Mouse (Mus musculus) T-helper 2 cell (primary cell): ENCODE measurements around the gene Khdc3.
"Not testable (repeated sequence)": the region's sequence is repeated elsewhere in the genome, so short reads cannot be mapped to it uniquely, and the experiment has no call there.

Experiments
- in situ Hi-C: fragments of 300-600 bp; cut with MboI, MseI; formaldehyde crosslinking; loops from one replicate; pipeline ENCODE4 v1.15.1; 2025; ENCODE audit warnings: high pct_unique_total_duplicates

The Khdc3 gene

DNA sequence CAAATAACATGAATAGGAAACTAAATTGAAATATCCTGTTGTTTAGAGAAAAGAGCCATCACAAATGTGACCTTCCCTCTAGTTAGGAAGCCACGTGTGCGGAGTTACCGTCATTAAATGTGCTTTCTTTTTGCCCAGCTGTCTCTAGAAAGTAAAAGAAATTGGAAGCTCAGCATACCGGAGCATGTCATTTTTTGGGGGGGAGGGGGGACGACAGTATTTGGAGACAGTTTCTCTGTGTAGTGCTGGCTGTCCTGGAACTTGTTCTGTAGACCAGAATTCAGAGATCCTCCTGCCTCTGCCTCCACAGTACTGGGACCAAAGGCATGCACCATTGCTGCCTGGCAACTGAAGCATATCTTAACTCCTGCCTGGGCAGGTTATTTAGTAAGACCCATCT lies at the start of gene Khdc3:
Gene Khdc3, plus strand, starts transcription at position 301 of the 400 bp plus-strand sequence.
- in situ Hi-C loops, result loop anchor here (25.0 kb wide), 1 partner anchor 1189 kb away; no protein-coding TSS in a partner anchor

GRCm38 (mm10) chr9:73055441-73055911 lies 46.2 kb upstream of the Khdc3 start:
- in situ Hi-C loops, result no loop called here

GRCm38 (mm10) chr9:73059224-73059623 lies 42.4 kb upstream of the Khdc3 start:
- in situ Hi-C loops, result no loop called here

DNA sequence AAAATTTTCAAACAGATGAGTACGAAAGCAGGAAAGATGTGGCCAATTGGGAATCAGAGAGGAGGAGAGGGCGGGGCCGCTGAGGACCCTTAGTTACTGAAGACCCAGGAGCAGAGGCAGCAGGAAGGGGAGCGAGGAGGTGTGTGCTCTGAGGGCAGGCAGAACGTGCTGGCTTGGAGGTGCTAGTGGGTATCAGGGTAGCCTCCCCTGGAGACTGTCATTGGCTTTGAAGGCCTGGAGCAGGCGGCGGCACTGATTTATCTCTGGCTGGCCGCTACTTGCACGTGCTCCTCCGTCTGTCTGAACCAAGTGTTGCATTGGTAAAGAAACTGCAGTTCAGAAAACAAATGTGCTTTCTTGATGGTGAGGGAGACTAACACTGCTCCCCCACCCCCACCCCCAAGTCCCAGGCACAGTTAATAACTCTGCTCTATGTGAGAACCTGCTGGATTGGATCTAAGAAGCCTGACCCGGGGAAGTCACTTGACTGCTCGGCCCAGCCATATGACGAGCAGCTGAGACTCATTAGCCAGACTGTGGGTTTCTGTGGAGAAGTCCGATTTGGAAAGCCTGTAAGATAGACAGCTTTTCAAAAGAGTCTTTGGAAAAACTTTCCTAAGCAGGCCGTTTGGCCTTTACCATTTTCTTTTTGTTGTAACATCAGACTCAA lies 37.9 kb upstream of the Khdc3 start:
- in situ Hi-C loops, result no loop called here

GRCm38 (mm10) chr9:73067086-73067485 lies 34.5 kb upstream of the Khdc3 start:
- in situ Hi-C loops, result no loop called here

DNA sequence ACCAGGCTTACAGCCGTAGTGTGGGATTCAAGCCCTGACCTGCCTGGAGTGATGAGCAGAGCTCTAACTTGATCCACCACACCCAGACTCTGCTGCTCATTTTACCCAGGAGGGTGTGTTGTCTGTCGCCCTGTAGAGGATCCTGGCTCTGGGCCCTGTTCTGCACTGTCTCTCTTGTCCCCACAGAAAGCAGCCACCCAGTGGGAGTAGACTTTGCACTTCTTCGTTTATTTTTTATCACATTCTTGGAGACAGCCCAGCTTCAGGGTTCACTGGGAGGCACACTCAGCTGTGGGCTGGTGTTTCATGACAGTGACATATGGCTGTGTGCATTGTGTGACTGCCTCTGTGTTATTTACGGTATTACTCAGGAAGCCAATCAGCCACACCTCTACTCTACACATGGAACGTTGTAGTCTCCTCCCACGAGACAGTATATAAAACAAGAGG lies 33.4 kb upstream of the Khdc3 start:
- in situ Hi-C loops, result no loop called here

DNA sequence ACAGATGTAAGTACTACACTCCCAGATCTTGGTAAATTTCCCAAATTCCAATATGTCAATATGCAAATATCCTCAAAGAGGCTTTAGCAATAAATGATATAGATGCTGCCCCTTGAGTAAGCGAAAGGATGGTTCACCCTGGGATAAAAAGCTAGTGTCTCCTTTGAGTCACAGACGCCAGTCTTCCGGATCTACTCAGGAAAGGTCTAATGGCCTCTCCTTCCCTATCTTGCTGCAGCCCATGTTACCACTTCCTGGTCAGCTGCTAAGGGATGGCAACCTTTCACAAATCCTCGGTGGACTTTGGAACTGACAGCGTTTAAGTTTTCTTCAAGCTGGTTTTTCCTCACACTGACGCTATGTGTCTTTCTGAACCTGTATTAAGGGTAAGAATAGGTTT lies 32.9 kb upstream of the Khdc3 start:
- in situ Hi-C loops, result no loop called here

GRCm38 (mm10) chr9:73070971-73071659 lies 30.5 kb upstream of the Khdc3 start:
- in situ Hi-C loops, result no loop called here

- in situ Hi-C loops, result no loop called here
These were observed 29.2 kb upstream of the Khdc3 start for GRCm38 (mm10) chr9:73072426-73072825.

- in situ Hi-C loops, result no loop called here
These were observed 28.5 kb upstream of the Khdc3 start for GRCm38 (mm10) chr9:73073169-73073568.

- in situ Hi-C loops, result not testable (repeated sequence)
These were observed 22.3 kb upstream of the Khdc3 start for GRCm38 (mm10) chr9:73079349-73079748.

GRCm38 (mm10) chr9:73079801-73080325 lies 21.8 kb upstream of the Khdc3 start:
- in situ Hi-C loops, result no loop called here

DNA sequence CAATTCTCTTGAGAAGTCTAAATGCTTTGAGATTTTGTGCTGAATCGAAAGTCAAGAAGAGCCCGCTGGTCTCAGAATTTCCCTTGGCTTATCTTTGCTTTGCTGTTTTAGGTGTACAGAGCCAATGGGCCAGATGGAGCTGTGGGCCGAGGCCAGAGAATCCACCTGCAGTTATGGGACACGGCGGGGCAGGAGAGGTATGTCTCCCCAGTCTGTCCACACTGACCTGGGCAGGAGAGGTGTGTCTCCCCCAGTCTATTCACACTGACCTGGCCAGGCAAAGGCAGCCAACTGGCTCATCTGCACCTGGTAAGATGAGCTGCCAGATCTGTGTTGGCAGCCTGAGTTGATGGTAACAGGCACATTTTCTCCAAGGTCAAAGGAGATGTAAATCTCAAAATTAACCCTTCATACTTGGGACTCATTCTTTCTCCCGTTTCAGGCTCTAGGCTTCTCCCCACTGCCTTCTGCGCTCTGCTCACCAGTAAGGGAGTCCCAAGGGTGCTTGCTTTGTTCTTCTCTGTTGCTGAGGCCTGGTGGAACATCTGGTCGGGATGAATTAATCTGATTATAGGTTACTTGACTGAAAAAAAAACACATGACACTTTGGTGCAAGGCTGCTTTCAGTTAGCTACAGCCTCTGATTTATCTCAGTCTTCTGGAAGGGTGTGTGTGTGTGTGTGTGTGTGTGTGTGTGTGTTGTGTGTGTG lies 19.2 kb upstream of the Khdc3 start:
- in situ Hi-C loops, result no loop called here

DNA sequence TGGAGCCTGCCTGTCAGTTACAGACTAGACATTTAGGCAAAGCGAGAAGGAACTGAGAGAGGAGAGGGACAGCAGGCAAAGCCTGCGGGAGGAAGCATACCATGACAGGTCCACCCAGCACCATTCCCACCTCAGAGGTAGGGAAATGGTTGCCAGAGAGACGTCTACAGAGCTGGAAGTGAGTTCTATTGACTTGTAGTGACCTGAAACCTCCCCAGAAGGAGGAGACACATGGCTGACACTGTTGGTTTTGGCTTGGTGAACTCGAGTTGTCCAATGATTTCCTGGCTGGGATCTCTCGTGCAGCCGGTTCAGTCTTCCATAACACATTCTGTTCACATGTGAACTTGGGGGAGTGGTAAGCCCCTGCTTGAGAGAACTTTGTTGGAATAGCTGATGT lies 17.7 kb upstream of the Khdc3 start:
- in situ Hi-C loops, result no loop called here

- in situ Hi-C loops, result loop anchor here (5.0 kb wide), 1 partner anchor 39 kb away; no protein-coding TSS in a partner anchor
These were observed 15.8 kb upstream of the Khdc3 start for GRCm38 (mm10) chr9:73085845-73086244.

DNA sequence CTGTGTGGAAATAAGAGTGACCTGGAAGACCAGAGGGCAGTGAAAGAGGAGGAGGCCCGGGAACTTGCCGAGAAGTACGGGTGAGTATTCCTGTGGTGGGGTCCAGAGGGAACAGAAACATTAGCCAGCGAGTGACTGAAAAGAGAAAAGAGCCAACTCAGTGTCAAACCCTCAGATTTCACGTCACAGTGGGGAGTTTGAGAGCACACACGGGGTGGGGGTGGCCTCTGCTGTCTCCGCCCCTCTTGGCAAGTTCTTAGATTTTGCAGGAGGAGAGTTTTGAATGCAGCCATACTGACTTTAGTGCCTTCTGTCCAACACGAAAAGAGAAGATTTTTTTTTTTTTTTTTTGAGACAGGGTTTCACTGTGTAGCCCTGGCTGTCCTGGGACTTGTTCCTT lies 14.5 kb upstream of the Khdc3 start:
- in situ Hi-C loops, result loop anchor here (5.0 kb wide), 1 partner anchor 40 kb away; no protein-coding TSS in a partner anchor

GRCm38 (mm10) chr9:73087581-73087980 lies 14.1 kb upstream of the Khdc3 start:
- in situ Hi-C loops, result loop anchor here (5.0 kb wide), 1 partner anchor 40 kb away; no protein-coding TSS in a partner anchor

DNA sequence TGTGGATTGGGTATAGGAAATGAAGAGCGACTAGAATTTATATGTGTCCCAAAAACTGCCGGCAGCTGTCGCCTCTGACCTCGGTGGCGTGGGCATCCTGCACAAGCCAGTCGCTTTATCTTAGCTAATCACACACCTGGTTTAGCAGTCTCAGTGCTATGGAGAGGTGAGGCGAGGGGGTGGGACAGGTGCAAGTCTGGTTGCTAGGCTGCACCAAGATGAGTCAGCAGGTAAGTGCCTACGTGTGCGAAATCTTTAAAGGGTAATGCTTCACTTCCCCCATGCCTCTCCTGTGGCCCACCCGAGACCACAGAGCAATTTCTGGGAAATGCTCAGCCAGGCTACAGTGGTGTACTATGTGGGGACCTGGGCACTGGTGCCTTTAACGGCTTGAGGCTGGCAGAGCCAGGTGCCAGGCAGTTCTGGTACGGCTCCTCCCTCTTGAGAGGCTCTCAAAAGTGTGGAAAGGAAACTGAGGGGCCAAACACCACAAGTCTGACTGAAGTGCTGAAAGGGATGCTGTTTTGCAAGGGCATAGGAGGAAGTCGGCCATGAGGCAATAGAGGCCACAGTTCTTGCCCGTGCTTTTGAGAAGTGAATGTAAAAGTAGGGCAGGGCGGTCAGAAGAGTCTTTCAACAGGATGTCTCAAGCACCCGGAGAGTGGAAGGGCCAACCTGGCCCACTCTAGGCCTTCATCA lies 12.3 kb upstream of the Khdc3 start:
- in situ Hi-C loops, result loop anchor here (5.0 kb wide), 1 partner anchor 42 kb away; no protein-coding TSS in a partner anchor

DNA sequence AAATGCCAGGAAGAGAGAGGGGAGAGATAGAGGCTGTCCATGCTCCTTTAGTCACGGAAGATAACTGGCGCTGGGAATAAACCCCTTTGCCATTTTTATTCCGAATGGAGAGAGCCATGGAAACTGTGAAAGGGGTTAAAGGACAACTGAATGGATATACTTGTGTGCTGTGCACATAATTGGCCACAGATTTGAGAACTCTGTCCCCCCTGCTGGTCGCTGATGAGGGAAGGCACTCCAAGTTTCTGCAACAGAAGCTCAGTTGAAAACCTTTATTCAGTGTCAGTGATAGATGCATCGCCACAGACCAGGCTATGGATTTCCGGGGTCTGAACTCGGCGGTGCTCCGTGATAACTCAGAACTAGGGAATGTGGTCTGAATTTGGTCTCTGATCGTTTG lies 11.5 kb upstream of the Khdc3 start:
- in situ Hi-C loops, result loop anchor here (10.0 kb wide), 1 partner anchor 105 kb away; the partner anchor contains the start of genes Ccpg1 and Ccpg1os

DNA sequence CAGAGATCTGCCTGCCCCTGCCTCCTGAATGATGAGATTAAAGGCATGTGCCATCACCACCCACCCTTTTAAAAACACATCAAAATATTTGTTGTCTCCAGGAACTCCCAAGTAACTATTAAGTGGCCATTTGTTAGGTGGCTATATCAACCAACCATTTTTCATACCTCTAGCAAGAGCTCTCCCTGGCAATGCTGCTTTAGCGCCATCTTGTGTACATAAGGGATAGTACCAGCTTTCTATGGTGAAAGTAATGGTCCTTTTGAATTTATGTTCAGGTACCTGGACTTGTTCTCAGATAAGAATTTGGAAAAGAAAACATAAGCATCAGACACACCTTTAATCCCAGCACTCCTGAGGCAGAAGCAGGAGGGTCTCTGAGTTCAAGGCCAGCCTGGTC lies 9.9 kb upstream of the Khdc3 start:
- in situ Hi-C loops, result loop anchor here (10.0 kb wide), 1 partner anchor 107 kb away; the partner anchor contains the start of genes Ccpg1 and Ccpg1os

GRCm38 (mm10) chr9:73094580-73094979 lies 7.1 kb upstream of the Khdc3 start:
- in situ Hi-C loops, result loop anchor here (10.0 kb wide), 1 partner anchor 110 kb away; the partner anchor contains the start of genes Ccpg1 and Ccpg1os
